Mouse (Mus musculus): Measurements from ENCODE around the gene Cdh13.

DNA sequence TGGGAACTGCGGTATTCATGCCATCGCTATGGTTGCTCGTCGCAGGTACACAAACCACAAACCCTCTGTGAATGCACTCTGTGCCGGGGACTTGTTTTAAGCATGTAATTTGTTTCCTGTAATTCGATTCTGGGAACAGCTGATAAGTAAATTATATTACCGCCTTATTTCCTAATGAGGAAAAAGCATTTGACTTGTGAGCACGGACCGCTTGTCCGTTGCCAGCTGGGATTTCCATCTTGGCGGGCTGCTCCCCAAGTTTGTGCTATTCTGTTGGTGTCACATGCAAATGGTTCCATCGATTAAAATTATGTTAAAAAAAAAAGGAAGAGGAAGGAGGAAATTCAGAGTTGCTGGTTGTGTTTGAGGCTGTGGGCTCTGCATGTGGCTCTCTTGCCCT is 569.3 kb downstream of the Cdh13 start:
- TF ChIP-seq CTCF (IDR thresholded peaks at IDR 0.05; ENCODE audit: borderline replicate concordance, insufficient read depth, low read depth, low read length) (no peak), POLR2A (IDR thresholded peaks at IDR 0.05; ENCODE audit: borderline replicate concordance, insufficient read depth, low read length) (no peak)
